Mouse (Mus musculus) midbrain, embryonic 12.5 days (tissue): ENCODE measurements at regions not wholly inside any gene's neighbourhood (a gene's known extent, or its start where the extent isn't known, plus 50 kb on each side); places are given as distances from the start of the nearest gene placed in this dataset.

ENCODE experiments used
- ATAC-seq: fragments of 200-750 bp; cut with Nextera tagmentation; 2 replicates; pipeline ENCODE4 v1.8.0; 2017; ENCODE audit warnings: low read depth, moderate TSS enrichment, moderate library complexity; ENCODE audit not compliant: low FRiP score
- H3K27ac ChIP-seq: fragments of 300-500 bp; sonication (generic); replicated peaks from 2 replicates; pipeline ENCODE4 v1.5.1; 2016; ENCODE audit warnings: mild to moderate bottlenecking
- H3K27me3 ChIP-seq: fragments of 300-500 bp; sonication (generic); 2 replicates; pipeline ENCODE4 v1.6.1; 2016; ENCODE audit warnings: mild to moderate bottlenecking
- H3K36me3 ChIP-seq: fragments of 300-500 bp; sonication (generic); 2 replicates; pipeline ENCODE4 v1.6.1; 2016
- H3K4me1 ChIP-seq: fragments of 300-500 bp; sonication (generic); 2 replicates; pipeline ENCODE4 v1.6.1; 2016
- H3K4me2 ChIP-seq: fragments of 300-500 bp; sonication (generic); replicated peaks from 2 replicates; pipeline ENCODE4 v1.6.1; 2016; ENCODE audit warnings: mild to moderate bottlenecking, moderate library complexity
- H3K4me3 ChIP-seq: fragments of 300-500 bp; sonication (generic); 2 replicates; pipeline ENCODE4 v1.5.1; 2016; ENCODE audit warnings: mild to moderate bottlenecking
- H3K9ac ChIP-seq: fragments of 300-500 bp; sonication (generic); replicated peaks from 2 replicates; pipeline ENCODE4 v1.6.1; 2016; ENCODE audit warnings: mild to moderate bottlenecking, moderate library complexity
- H3K9me3 ChIP-seq: fragments of 300-500 bp; sonication (generic); 2 replicates; pipeline ENCODE4 v1.6.1; 2016; ENCODE audit warnings: mild to moderate bottlenecking
- WGBS: fragments of 180-500 bp; shearing (Covaris S2); methylation state at CpG from one replicate; pipeline ENCODE4 v1.1.7; 2016; 5-methylcytosine and 5-hydroxymethylcytosine counted together

- Histone ChIP-seq H3K9ac (no peak overlapping the region), H3K27me3 (no peaks in the 10 kb centered on the region), H3K27ac (no peak overlapping the region), H3K4me2 (no peak overlapping the region), H3K9me3 (no peaks in the 10 kb centered on the region), H3K36me3 (no peaks in the 10 kb centered on the region), H3K4me1 (no peaks in the 10 kb centered on the region), H3K4me3 (no peak overlapping the region)
- WGBS, result 82% methylated on average over 5 of the region's 5 CpGs
- ATAC-seq, result no peak
Observed at GRCm38 (mm10) chr12:25934946-25935345, 480.1 kb downstream of the Rnf144a start.

DNA sequence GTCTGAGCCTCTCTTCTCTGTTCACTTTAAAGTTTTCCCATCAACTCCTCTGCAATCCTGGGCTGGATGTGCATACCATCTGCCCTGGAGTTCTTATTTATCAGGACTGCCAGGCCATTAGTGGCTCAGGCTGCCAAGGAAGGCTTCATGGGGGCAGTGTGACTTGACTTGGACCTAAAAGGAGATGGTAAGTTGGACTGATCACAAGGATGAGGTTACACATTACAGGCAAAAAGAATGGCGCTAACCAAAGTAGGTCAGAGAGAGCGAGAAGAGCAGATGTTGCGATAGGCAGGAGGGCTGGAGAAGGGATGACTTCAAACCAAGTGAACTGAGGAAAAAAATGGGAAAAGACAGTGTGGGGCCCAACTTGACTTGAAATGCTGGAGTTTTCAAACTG, 480.5 kb downstream of the Rnf144a start:
- Histone ChIP-seq H3K27ac (no peak overlapping the region), H3K4me3 (no peak overlapping the region), H3K9ac (no peak overlapping the region), H3K36me3 (no peaks in the 10 kb centered on the region), H3K27me3 (no peaks in the 10 kb centered on the region), H3K4me2 (no peak overlapping the region), H3K4me1 (no peaks in the 10 kb centered on the region), H3K9me3 (no peaks in the 10 kb centered on the region)
- WGBS, result 96% methylated on average over 3 of the region's 3 CpGs
- no peak for ATAC-seq

- Histone ChIP-seq H3K9me3 (no peaks in the 10 kb centered on the region), H3K27ac (no peak overlapping the region), H3K27me3 (no peaks in the 10 kb centered on the region), H3K4me1 (peaks cover 14% of the 10 kb centered on the region; the same call in 1 of the 2 replicates), H3K4me3 (no peak overlapping the region), H3K4me2 (no peak overlapping the region), H3K9ac (no peak overlapping the region), H3K36me3 (no peaks in the 10 kb centered on the region)
- ATAC-seq, result no peak
- WGBS, result 57% methylated on average over 5 of the region's 5 CpGs
Observed at GRCm38 (mm10) chr12:25926367-25926766, 488.7 kb downstream of the Rnf144a start.

DNA sequence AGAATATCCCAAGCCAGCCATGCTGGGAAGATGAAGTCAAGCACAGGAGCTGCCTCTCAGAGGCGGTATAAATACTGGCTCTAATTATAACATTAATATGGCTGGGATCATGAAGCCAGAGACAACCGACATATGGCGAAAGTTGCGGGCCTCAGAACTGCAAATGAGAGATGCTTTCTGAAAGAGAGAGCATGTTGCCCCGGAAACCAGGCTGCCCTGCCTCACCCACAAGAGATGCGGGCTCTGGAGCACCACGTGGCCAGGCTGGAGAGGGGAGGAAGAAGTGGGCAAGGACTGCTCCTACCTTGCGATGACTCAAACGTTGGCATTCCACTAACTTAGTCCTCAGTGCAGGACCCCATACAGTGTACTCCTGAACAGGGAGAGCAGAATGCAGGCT, 490.5 kb downstream of the Rnf144a start:
- H3K9me3 ChIP-seq, result no peaks in the 10 kb centered on the region
- H3K27ac ChIP-seq, result no peak overlapping the region
- 54% methylated on average over 9 of the region's 9 CpGs for WGBS
- peaks cover 14% of the 10 kb centered on the region; the same call in 1 of the 2 replicates for H3K4me1 ChIP-seq
- no peak overlapping the region for H3K4me2 ChIP-seq
- H3K27me3 ChIP-seq, result no peaks in the 10 kb centered on the region
- H3K9ac ChIP-seq, result no peak overlapping the region
- peak; percentile 30; the same call in 1 of the 2 replicates for ATAC-seq
- no peaks in the 10 kb centered on the region for H3K36me3 ChIP-seq
- H3K4me3 ChIP-seq, result no peak overlapping the region

DNA sequence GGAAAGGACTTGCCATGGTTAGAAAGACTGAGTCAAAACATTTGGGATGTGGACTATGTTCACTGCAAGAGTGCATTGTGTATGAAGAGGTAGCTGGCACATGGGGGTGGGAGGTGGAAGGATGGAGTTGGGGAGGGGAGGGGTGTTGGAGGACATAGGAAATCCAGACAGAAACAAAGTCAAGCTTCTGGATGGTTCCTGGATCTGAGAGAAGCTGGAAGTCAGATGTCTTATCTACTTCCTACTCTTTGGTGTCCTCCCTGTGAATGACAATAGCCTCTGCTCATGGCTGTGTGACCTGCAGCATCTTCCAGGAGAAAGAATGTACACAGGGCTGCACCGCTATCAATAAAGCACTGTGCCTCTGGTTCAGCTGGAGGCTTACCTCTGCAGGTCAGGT, 491.3 kb downstream of the Rnf144a start:
- peaks cover 14% of the 10 kb centered on the region; the same call in 1 of the 2 replicates for H3K4me1 ChIP-seq
- no peaks in the 10 kb centered on the region for H3K9me3 ChIP-seq
- H3K4me2 ChIP-seq, result no peak overlapping the region
- no peaks in the 10 kb centered on the region for H3K36me3 ChIP-seq
- 83% methylated on average over 1 of the region's 1 CpGs for WGBS
- H3K27ac ChIP-seq, result no peak overlapping the region
- ATAC-seq, result no peak
- no peak overlapping the region for H3K9ac ChIP-seq
- H3K27me3 ChIP-seq, result no peaks in the 10 kb centered on the region
- H3K4me3 ChIP-seq, result no peak overlapping the region

DNA sequence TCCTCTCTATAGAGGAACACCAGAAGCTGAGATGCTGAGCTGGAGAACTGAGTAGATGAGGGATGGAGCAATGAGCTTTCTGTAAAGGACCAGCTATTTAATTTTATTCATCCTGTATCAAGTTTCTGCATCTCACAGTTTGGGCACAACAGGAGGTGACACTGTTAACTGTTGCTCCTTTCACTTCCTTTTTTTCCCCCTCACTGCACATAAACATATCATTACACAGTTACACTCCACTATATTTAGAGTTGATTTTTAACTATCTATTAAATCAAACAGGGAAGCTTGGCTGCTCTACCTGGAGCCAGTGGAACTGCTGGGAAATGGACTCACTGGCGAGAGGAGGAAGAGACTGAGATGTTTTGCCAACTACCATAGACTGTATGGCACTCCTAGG, 509.4 kb downstream of the Rnf144a start:
- Histone ChIP-seq H3K36me3 (no peaks in the 10 kb centered on the region), H3K27me3 (no peaks in the 10 kb centered on the region), H3K4me3 (no peak overlapping the region), H3K9me3 (no peaks in the 10 kb centered on the region; the same call in 1 of the 2 replicates), H3K9ac (no peak overlapping the region), H3K4me2 (no peak overlapping the region), H3K27ac (no peak overlapping the region), H3K4me1 (no peaks in the 10 kb centered on the region)
- WGBS, result 75% methylated on average over 1 of the region's 1 CpGs
- no peak for ATAC-seq

- WGBS, result 37% methylated on average over 3 of the region's 3 CpGs
- no peaks in the 10 kb centered on the region for H3K36me3 ChIP-seq
- no peak for ATAC-seq
- no peak overlapping the region for H3K27ac ChIP-seq
- H3K4me1 ChIP-seq, result peaks cover 6% of the 10 kb centered on the region; the same call in 1 of the 2 replicates
- no peak overlapping the region for H3K4me3 ChIP-seq
- H3K4me2 ChIP-seq, result no peak overlapping the region
- no peak overlapping the region for H3K9ac ChIP-seq
- no peaks in the 10 kb centered on the region for H3K27me3 ChIP-seq
- no peaks in the 10 kb centered on the region for H3K9me3 ChIP-seq
Observed at GRCm38 (mm10) chr12:25896543-25896942, 518.5 kb downstream of the Rnf144a start.

DNA sequence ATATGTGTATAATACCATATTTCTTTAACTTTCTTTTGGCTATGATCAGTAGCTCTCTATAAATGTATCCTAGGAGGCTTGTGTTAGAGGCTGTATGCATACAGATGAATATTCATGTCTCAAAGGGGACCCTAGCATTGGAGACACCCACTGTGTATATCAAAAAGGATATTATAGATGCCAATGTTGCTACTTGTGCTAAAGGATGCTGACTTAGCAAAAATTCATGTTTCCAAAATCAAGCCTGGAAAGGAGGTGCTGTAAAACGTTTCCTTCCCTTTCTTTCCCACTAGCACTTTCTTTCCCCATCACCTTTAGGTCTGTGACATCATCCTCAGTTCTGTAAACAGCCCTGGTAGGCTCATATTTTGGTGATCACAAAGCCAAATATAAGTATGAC, 519.4 kb downstream of the Rnf144a start:
- H3K4me3 ChIP-seq, result no peak overlapping the region
- no peak overlapping the region for H3K27ac ChIP-seq
- 71% methylated on average over 1 of the region's 1 CpGs for WGBS
- H3K36me3 ChIP-seq, result no peaks in the 10 kb centered on the region
- no peak for ATAC-seq
- H3K9ac ChIP-seq, result no peak overlapping the region
- no peaks in the 10 kb centered on the region for H3K9me3 ChIP-seq
- H3K4me2 ChIP-seq, result no peak overlapping the region
- no peaks in the 10 kb centered on the region for H3K27me3 ChIP-seq
- H3K4me1 ChIP-seq, result peaks cover 6% of the 10 kb centered on the region; the same call in 1 of the 2 replicates

DNA sequence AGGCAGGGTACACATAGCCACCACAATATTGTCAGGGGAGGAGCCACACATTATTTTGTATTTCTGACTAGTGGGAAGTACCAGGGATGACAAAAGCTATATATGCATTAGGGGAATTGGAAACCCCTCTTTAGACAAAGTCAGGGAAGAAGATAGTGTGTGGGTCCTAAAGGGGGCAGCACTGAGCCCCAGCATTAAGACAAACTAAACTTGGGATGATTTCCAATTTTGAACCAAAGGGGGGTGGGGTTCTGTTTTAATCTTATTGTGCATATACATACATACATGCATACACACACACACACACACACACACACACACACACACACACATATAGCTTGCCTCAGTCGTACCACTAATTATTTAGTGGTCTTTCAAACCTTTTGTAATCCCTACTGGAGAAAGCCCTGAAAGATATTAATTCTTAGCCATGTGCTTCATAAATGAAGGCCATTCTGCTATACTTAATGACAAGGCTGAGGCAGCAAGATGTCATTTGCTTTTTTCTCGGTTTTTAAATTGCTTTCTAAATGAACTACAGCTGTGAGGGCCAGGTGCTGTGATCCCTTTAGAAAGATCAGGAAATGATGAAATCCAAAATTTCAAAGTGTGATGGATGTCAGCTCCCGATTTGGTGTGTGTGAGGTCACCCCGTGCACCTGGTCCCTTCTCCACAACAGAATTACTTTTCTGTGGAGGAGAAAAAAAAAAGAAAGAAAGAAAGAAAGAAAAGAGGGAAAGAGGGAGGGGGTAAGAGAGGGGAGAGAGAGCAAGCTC, 523.5 kb downstream of the Rnf144a start:
- Histone ChIP-seq H3K9me3 (no peaks in the 10 kb centered on the region), H3K4me2 (no peak overlapping the region), H3K27ac (no peak overlapping the region), H3K36me3 (no peaks in the 10 kb centered on the region), H3K9ac (no peak overlapping the region), H3K4me1 (peaks cover 4% of the 10 kb centered on the region; the same call in 1 of the 2 replicates), H3K27me3 (no peaks in the 10 kb centered on the region), H3K4me3 (no peak overlapping the region)
- 69% methylated on average over 4 of the region's 4 CpGs for WGBS
- ATAC-seq, result no peak

DNA sequence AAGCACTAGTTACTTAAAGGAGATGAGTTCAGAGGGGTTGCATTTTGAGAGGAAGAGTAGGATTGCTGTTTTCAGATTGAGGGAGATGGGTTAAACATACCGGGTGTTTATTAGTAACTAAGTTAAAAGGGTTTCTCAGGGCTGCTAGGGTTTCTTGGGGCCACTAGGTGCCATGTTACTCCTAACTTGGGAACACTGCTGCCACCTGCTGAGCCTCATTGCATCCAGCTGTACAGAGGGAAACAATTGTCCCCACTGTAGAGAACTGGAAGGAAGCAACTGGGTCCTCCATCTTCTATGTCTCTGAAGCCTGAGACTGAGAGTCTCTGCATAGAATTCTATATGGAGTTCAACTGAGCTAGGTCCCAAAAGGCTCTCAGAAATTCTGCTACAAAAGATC, 524.3 kb downstream of the Rnf144a start:
- H3K9ac ChIP-seq, result no peak overlapping the region
- H3K4me1 ChIP-seq, result no peaks in the 10 kb centered on the region
- no peak overlapping the region for H3K27ac ChIP-seq
- no peaks in the 10 kb centered on the region for H3K36me3 ChIP-seq
- no peak overlapping the region for H3K4me2 ChIP-seq
- H3K9me3 ChIP-seq, result no peaks in the 10 kb centered on the region
- 90% methylated on average over 1 of the region's 1 CpGs for whole genome bisulfite sequencing
- no peak overlapping the region for H3K4me3 ChIP-seq
- H3K27me3 ChIP-seq, result no peaks in the 10 kb centered on the region
- no peak for ATAC-seq

- WGBS, result 80% methylated on average over 5 of the region's 5 CpGs
- H3K4me3 ChIP-seq, result no peak overlapping the region
- no peak overlapping the region for H3K27ac ChIP-seq
- H3K27me3 ChIP-seq, result no peaks in the 10 kb centered on the region
- no peaks in the 10 kb centered on the region for H3K9me3 ChIP-seq
- H3K9ac ChIP-seq, result no peak overlapping the region
- no peak overlapping the region for H3K4me2 ChIP-seq
- no peaks in the 10 kb centered on the region for H3K36me3 ChIP-seq
- ATAC-seq, result no peak
- no peaks in the 10 kb centered on the region for H3K4me1 ChIP-seq
Observed at GRCm38 (mm10) chr12:25883771-25884171, 531.3 kb downstream of the Rnf144a start.

GRCm38 (mm10) chr12:25871816-25872215, 543.2 kb downstream of the Rnf144a start:
- no peaks in the 10 kb centered on the region for H3K4me1 ChIP-seq
- H3K4me2 ChIP-seq, result 0 out of 2 replicates have a peak overlapping the region, but pooled peaks have one; percentile 24
- no peaks in the 10 kb centered on the region for H3K9me3 ChIP-seq
- no peak overlapping the region for H3K4me3 ChIP-seq
- 85% methylated on average over 4 of the region's 4 CpGs for WGBS
- H3K9ac ChIP-seq, result no peak overlapping the region
- H3K27ac ChIP-seq, result peak overlapping the region; percentile 63; the same call in 1 of the 2 replicates
- H3K36me3 ChIP-seq, result no peaks in the 10 kb centered on the region
- ATAC-seq, result peak; percentile 20; the same call in 1 of the 2 replicates
- H3K27me3 ChIP-seq, result no peaks in the 10 kb centered on the region
